Mouse (Mus musculus) adrenal gland, postnatal 36 days (tissue): ENCODE measurements at regions not wholly inside any gene's neighbourhood (a gene's known extent, or its start where the extent isn't known, plus 50 kb on each side); places are given as distances from the start of the nearest gene placed in this dataset. TPM values are rescaled to one million over a fixed set of nuclear protein-coding genes. Genes with fewer than 3 reads are reported as not detected.
A peak's percentile ranks its signal among the peaks of the same experiment; 100 is the strongest.

ENCODE experiments used
- DNase-seq, 2 experiments: peaks; one replicate each; pipeline ENCODE4 v3.0.0; 2021; ENCODE audit warnings: mixed read lengths in 1 of 2
- microRNA-seq: library from miRNA; unstranded; fragments of <30 nt; microRNA quantifications from one replicate; pipeline ENCODE4 v1.2.0, GENCODE M21; 2021

GRCm38 (mm10) chr13:107078085-107078484 lies 56.2 kb upstream of the Kif2a start:
- no peak for DNase-seq

- DNase-seq = no peak
These were observed 53.0 kb upstream of the Kif2a start for GRCm38 (mm10) chr13:107074917-107075316.

GRCm38 (mm10) chr13:107073039-107073620 lies 51.2 kb upstream of the Kif2a start:
- DNase-seq = peak; percentile 15 to 30

- DNase-seq = no peak
These were observed 50.6 kb upstream of the Kif2a start for GRCm38 (mm10) chr13:107072345-107073038.

Small RNAs in the stretch of these regions (microRNA-seq; reads per million reads assigned to microRNA genes)
- not detected for gene Gm22118
